Mouse (Mus musculus): Measurements from ENCODE around the gene Ttc28.

Gene Ttc28

DNA sequence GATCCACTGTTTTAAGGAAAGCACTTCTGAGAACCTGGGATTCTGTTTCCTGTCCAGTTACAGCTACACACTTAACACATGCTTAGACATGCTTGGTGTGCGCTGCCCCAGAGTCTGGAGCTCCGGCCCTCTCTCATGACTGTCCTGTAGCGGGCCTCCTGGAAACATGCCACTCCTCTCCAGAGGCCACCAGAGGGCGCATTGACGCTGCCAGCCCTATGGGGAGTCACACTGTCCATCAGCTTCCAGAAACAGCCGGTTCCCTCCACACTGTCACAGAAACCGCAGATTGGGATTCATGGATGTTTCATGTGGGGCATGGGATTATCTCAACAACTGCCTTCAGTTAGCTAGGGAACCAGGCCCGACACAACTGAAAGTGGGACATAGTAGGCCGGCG, 394.0 kb downstream of the Ttc28 start:
- DNase-seq (ENCODE audit: low read depth, low spot score), result peak; percentile 79

GRCm38 (mm10) chr5:111274948-111275347, 395.3 kb downstream of the Ttc28 start:
- DNase-seq (ENCODE audit: low read depth, low spot score), result no peak

- no peak for DNase-seq (ENCODE audit: low read depth, low spot score)
These were observed 405.0 kb downstream of the Ttc28 start for GRCm38 (mm10) chr5:111284420-111285175.

DNA sequence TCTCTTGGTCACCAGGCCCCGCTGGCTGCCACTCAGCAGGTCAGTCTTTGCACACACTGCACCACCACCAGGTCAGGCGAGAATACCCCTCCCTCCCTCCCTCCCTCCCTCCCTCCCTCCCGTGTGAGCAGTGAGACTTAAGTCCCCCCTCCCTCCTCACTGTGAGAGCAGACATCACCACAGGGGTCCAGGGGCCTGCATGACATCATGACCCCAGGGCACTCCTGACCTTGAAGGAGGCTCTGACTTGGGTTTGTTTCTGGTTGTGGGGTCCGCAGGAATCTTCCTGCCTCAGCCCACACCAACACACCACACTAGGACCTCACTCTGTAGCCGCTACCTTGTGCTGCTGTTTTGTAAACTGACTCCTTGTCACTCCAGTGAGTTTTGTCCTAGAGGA, 408.0 kb downstream of the Ttc28 start:
- no peak for DNase-seq (ENCODE audit: low read depth, low spot score)

DNA sequence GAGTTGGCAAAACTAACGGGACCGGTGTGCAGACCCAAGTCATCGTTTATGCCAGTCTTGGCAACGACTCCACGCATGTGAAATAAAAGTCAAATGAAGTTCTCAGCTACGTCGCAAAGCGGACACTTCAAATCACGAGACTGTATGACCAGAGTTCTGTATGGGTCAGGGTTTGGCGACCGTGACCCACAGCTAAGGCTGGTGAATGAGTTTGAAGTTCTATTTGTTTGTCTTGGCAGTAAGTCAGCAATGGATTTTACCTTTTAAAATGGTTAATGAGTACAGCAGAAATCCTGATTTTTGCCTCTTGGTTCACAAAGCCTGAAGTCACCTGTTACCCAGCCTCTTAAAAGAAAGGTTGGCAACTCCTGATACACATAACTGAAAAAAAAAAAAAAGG, 408.9 kb downstream of the Ttc28 start:
- no peak for DNase-seq (ENCODE audit: low read depth, low spot score)

DNA sequence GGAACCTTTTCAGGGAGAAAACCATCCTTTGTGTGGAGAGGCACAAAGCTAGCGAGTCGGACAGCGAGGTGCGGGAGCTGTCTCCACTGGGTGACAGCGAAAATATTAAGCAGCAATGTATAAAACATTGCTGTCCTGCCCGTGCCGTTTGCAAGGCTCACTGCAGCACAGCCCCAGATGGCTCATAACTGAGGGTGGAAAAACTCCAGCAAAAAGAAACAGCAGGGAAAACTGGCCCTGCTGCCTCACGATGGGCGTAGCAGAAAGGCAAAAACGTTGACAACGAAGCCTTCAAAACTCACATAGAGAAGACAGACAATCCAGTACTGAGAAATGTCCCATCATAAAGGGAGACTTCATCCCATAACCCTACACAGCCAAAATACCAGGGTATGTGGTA, 410.5 kb downstream of the Ttc28 start:
- no peak for DNase-seq (ENCODE audit: low read depth, low spot score)

DNA sequence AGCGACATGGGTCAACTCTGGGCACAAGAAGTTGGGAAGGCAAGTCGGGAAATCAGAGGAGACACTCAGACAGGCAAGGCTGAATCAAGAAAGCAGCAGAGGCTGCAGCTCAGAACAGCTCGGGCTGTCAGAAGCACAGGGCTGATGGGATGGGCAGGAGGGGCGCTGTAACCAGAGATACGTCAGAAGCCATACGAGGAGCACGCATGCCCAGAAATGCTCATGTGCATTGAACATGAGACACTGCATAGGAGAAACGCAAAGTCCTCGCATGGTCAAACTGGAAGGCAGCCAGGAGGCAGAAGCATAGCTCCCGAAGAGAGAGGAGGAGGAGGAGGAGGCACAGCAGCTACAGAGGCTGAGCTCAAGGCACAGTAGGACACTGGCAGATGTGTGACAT, 412.0 kb downstream of the Ttc28 start:
- peak; percentile 24 for DNase-seq (ENCODE audit: low read depth, low spot score)

DNA sequence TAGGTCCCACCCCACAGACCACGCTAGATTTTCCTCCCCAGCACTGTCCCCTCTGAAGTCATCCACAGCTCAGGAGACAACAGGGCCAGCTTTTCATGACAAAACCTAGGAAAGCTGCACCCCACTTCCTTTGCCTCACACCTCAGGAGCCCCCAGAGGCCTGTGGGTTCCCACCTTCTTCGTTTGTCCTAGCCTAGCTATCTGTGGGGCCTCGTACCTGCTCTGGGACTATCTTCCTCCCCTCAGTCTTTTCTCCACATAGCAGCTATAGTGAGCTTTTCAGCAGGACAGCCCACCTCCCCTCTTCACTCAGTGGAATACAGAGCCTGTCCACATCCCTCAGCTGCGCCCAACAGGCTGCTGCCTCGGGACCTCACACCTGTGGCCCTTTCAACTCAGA, 418.2 kb downstream of the Ttc28 start:
- no peak for DNase-seq (ENCODE audit: low read depth, low spot score)

- no peak for DNase-seq (ENCODE audit: low read depth, low spot score)
These were observed 419.1 kb downstream of the Ttc28 start for GRCm38 (mm10) chr5:111298706-111299105.

GRCm38 (mm10) chr5:111300776-111301175, 421.2 kb downstream of the Ttc28 start:
- DNase-seq (ENCODE audit: low read depth, low spot score), result no peak

GRCm38 (mm10) chr5:111301736-111302135, 422.1 kb downstream of the Ttc28 start:
- no peak for DNase-seq (ENCODE audit: low read depth, low spot score)

- no peak for DNase-seq (ENCODE audit: low read depth, low spot score)
These were observed 425.1 kb downstream of the Ttc28 start for GRCm38 (mm10) chr5:111304730-111305129.

- no peak for DNase-seq (ENCODE audit: low read depth, low spot score)
These were observed 430.6 kb downstream of the Ttc28 start for GRCm38 (mm10) chr5:111310185-111310584.

- DNase-seq (ENCODE audit: low read depth, low spot score), result no peak
These were observed 434.2 kb downstream of the Ttc28 start for GRCm38 (mm10) chr5:111313833-111314232.

DNA sequence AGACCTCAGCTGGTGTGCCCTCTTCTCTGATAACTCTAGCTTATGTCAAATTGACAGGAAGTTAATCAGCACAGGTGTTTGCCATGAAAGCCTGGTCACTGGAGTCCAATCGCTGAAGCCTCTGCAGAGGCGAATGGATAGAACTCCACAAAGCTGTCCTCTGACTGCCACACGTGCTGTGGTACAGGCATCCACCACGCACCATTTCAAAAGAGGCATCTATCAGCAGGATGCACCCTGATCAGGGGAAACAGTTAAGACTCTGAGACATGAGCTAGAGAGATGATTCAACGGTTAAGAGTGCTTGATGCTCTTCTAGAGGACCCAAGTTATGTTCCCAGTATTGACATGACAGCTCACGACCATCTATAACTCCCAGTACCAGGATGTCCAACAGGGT, 435.5 kb downstream of the Ttc28 start:
- DNase-seq (ENCODE audit: low read depth, low spot score), result no peak

DNA sequence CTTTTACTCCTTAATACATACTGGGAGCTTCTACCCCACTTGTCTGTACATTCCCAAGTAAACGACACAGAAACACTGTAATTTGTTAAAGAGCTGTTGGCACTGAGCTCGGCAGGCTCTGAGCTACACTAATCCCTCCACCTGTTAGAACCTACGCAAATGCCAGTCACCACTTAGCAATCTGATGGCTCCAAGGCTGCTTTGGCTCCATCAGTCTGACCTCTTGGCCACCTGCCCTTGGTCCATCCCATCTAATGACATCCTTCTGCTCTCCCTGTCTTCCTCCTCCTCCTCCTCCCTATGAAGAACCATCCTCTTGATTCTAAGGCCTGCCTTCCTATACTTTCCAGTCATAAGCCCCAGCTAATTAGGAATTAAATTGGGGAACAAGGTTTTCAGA, 437.9 kb downstream of the Ttc28 start:
- DNase-seq (ENCODE audit: low read depth, low spot score), result no peak

DNA sequence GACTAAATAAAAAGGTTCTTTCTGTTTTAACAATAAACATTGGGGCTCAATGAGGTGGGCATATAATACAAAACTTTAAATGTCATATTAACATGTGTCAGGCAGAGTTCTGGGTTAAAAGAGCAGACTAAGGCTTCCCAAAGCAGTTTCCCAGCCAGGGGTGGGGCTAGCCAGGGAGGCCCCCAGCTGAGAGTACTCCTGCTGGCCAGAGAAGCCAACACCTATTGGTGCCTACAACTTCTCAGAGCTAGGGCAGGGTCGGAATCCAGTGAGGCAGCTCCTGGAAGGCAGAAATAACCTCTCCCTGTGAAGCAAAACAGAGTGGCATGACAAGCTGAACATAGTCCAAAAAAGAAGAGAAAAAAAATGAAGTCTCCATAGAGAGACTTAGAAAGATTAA, 439.3 kb downstream of the Ttc28 start:
- no peak for DNase-seq (ENCODE audit: low read depth, low spot score)

GRCm38 (mm10) chr5:111325813-111326212, 446.2 kb downstream of the Ttc28 start:
- DNase-seq (ENCODE audit: low read depth, low spot score), result no peak

DNA sequence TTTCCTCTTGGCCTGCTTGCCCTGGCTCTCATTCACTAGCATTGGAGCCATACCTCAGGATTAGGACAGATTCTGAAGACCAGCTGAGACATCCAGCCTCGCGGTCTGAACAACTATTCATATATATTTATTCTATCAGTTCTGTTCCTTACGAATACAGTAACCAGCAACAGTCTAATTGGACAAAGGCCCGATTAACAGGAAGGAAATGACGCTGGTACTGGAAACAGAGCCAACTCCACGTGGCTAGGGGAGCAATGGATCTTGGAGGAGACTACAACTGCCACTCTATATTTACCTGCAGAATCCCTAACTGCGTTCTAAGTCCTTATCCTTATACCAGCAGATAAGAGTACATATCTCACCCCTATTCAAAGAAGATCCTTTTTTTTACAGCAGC, 447.8 kb downstream of the Ttc28 start:
- DNase-seq (ENCODE audit: low read depth, low spot score), result no peak

DNA sequence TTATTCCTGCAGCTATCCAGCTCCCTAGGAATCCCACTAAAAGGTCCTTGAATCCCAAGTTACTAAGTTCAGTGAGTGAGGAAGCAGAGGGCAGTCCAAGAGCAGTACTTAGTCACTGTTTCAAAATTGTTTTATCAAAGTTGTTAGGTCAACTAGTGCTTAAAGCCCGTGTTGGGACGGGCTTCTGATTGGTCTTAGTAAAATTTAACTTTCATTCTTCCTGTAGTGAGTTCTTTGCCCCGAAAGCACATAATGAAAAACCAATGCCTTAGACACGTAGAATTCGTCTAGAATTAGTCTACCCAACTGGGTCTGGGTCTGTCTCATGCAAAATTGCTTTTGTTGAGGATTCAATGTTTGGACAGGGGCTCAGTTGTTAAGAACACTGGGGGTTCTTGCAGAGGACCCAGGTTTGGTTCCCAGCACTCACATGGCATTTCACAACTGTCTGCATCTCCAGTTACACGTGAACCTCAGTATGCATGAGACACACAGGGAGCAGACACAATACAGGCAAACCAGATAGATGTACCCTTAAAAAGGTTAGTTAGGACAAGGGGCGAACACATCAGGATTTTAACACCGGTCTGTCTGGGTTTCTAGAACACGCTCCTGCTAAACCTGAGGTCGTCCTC, 450.3 kb downstream of the Ttc28 start:
- no peak for DNase-seq (ENCODE audit: low read depth, low spot score)

DNA sequence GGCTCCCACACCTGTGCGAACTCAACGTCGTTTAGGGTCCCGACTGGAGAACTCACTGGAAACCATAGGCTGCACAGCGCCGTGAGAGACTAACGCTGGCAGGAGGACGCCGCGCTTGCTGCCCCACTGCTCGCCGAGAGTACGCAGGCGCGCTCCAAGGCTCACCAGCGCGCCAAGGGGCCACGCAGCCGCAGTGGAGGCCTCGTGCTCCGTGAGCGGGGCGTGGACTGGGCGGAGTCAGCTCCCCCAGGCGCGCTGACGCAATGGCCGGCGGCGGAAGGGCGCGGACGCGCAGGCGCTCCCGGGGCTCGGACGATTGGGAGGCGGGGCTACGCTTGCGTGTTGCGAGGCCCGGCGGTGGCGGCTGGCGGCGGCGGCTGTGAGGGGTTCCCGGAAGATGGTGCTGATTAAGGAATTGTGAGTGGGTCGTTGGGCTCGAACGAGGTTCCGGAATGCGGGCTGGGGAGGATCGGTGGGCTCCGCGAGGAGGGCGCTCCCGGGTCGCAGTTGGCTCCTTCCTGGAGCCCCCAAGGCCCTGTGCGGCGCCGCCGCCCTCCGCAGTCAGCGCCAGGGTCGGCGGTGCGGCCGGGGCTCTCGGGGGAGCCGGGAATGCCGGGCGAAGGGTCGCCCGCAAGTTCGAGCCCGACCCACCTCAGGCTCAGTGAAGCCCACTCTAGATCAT, 451.0 kb downstream of the Ttc28 start, which contains the start of gene Pitpnb:
TSS of gene Pitpnb (plus strand) at position 347 of the 682 bp plus-strand sequence.
- DNase-seq (ENCODE audit: low read depth, low spot score), result peak; percentile 98

DNA sequence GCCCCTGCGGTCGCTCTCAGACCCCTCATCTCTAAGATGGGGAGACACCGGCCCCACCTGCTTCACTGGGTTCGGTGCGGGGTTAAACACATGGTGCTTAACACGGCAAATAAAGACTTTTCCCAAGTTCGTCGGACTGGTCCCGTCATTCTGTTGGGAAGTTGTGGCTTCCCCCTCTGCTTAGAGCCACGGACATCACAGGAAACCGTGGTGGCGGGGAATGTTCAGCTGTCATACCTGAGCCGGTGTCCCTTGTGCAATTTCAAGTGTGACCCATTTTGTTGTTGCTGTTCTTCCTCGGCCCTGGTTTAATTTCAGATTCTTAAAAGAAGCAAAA, 451.5 kb downstream of the Ttc28 start:
- no peak for DNase-seq (ENCODE audit: low read depth, low spot score)
